Mouse (Mus musculus) c-Kit-negative CD71-positive TER-119-positive erythroid progenitor cells, embryonic 14.5 days (primary cell): ENCODE data around the gene Padi4.

Source experiments
- DNase-seq: peaks from one replicate; pipeline ENCODE4 v3.0.0-alpha.2; 2013; ENCODE audit warnings: low read depth, low spot score

The Padi4 gene

DNA sequence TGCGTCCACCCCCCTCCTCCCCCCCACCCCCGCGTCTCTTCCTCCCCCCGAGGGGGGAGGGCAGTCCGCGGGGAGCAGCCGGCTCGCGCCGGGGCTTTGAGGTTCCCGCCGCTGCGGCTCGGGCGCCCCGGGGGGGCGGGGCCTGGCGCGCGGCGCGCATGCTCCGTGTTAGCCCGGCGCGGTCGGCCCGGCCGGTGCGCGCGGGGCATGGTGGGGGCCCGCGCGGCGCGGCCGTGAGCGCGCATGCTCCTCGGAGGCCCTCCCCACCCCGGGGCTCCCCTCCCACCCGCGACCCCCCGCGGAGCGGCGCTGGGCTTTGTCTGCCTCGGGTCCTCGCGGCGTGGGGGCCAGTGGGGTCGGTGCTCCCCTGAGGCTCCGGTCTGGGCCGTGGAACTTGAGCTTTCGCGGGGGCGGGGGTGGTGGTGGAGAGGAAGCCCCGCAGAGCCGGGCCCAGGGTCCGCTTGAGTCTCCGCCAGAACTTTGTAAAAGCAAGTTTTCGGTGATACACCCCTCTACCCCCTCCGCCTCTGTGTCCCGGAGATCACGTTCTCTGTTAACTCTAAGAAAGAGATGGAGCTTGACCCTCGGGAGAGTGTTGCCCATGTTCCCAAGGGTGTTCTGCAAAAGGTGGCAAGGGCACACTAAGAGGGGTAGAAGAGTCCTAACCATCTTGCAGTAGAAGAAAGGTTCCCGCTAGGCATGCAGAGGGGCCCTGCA, 71.3 kb downstream of the Padi4 start:
- DNase-seq: peak; percentile 72

DNA sequence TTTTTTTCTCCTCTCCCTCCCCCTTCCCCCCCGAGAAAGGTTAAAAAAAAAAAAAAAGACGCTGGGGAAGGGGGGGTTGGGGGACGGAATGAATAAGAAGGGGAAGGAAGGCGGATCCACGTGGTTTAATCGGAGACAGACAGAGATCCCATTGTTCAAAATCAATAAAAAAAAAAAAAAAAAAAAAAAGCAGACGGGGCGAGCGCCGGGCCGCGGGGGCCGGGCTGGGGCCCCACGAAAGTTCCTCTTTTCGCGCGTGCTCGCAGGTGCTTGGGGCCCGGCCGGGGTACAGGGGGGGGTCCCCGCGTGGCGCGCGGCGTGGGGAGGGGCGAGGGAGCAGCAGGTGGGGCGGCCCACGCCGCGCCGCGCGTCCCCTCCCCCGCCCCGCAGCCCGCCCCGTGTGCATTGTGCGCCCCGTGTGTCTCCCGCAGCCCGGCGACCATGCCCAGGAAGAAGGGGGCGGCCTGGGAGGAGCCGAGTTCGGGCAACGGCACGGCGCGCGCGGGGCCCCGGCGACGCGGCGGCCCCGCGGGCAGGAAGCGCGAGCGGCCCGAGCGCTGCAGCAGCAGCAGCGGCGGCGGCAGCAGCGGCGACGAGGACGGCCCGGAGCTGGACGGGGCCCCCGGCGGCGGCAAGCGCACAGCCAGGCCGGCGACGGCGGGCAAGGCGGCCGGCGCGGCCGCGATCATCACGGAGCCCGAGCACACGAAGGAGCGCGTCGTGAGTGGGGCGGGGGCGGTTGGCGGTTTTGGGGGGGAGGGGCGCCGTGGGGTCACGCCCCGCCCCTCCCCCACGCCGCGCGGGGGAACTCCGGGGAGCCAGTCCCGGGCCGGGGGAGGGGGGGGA, 72.1 kb downstream of the Padi4 start:
- DNase-seq: no peak

- peak; percentile 67 for DNase-seq
Observed at GRCm38 (mm10) chr4:140701049-140701715, 72.9 kb downstream of the Padi4 start.

GRCm38 (mm10) chr4:140700269-140701018, 73.6 kb downstream of the Padi4 start, which contains the start of gene Rcc2:
Gene Rcc2, plus strand, starts transcription at chr4:140700541.
- DNase-seq: no peak

- DNase-seq: peak; percentile 76
Observed at GRCm38 (mm10) chr4:140699441-140700127, 74.5 kb downstream of the Padi4 start.
